Comparison of ENCODE assay signal across 21 mouse cellular contexts in the genomic region with DNA sequence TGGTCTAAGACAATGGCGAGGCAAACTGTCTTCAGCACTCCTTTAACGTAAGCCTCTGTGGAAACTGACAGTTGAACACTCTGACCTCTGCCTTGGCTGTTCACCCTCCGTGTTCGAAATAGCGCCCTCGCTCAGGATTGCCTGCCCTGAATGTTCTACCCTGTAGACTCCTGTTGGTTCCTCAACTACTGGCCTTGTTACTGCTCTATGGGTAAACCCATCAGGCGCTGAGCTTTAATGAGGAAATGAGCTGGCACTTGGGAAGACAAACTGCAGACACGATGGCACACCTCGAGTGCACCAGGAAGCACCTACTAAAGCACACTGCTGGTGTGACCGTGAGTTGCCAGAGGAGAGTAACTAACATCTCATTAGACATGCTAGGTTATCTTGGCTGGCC. TPM values are rescaled to one million over a fixed set of nuclear protein-coding genes. Genes with fewer than 3 reads are reported as not detected.
A peak's percentile ranks its signal among the peaks of the same experiment; 100 is the strongest.
DNase-seq lines count a peak whose midpoint lies in the region; ATAC-seq and TF ChIP-seq lines count a peak whose summit lies in the region.
"Had no signal": no experiment of that assay in that cellular context is flagged by ENCODE, and none has a peak within 500 bp of the region (broad histone marks: within the 10 kb centered on the region; RNA-seq: fewer than 3 reads in every experiment).

No protein-coding gene starts in this region.

- WGBS in thymus, adult 2 months = 48% methylated on average over 10 of the region's 10 CpGs
- WGBS in stomach, postnatal 0 days = 79% methylated on average over 10 of the region's 10 CpGs

- H3K4me1 ChIP-seq in thymus, adult 2 months (replicated peaks; ENCODE audit: control insufficient read depth, insufficient read depth, low read length) = peaks cover 58% of the 10 kb centered on the region
- no peaks in the 10 kb centered on the region for H3K4me1 ChIP-seq in stomach, postnatal 0 days (replicated peaks; ENCODE audit: control insufficient read depth, insufficient read depth)
- H3K4me1 ChIP-seq: embryonic facial prominence, embryonic 12.5 days had no signal

- peak; percentile 0 for DNase-seq in cerebellum, adult 11-12 months
- no peak for DNase-seq in cerebellum, adult 18-20 months
- peak; percentile 43 for DNase-seq in thymus, adult 2 months
- no peak for DNase-seq in thymus, postnatal 10 days (ENCODE audit: low spot score in 2 of 2)
- peak; percentile 33 for DNase-seq in thymus, postnatal 0 days (ENCODE audit: low spot score)
- DNase-seq in thymus, postnatal 4 days = peak; percentile 59
- DNase-seq in stomach, postnatal 0 days (ENCODE audit: low spot score) = no peak
- no peak for DNase-seq in frontal cortex, postnatal 36 days (ENCODE audit: low spot score in 2 of 2)
- DNase-seq: adrenal gland, adult 8-10 months; adrenal gland, postnatal 36 days; cerebellum, adult 9-10 months; cerebellum, postnatal 25 days; forebrain, postnatal 0 days; gastrocnemius, postnatal 10 days; heart, postnatal 10 days; heart, postnatal 4 days had no signal

- H3K4me2 ChIP-seq in stomach, postnatal 0 days (replicated peaks; ENCODE audit: low read depth) = no peak overlapping the region
- H3K4me2 ChIP-seq: embryonic facial prominence, embryonic 12.5 days; forebrain, embryonic 12.5 days; hindbrain, embryonic 14.5 days had no signal

- no peaks in the 10 kb centered on the region for H3K27me3 ChIP-seq in thymus, adult 2 months (ENCODE audit: control insufficient read depth, insufficient read depth, low read length)
- H3K27me3 ChIP-seq in stomach, postnatal 0 days (ENCODE audit: control insufficient read depth, insufficient read depth, low read length) = no peaks in the 10 kb centered on the region
- H3K27me3 ChIP-seq: embryonic facial prominence, embryonic 12.5 days; forebrain, embryonic 12.5 days had no signal

- no peak for TF ChIP-seq CTCF in thymus, adult 2 months (IDR thresholded peaks at IDR 0.05; ENCODE audit: borderline replicate concordance, control insufficient read depth, extremely low read depth, insufficient read depth, low read length, poor library complexity)
- no peak for TF ChIP-seq CTCF in stomach, postnatal 0 days (IDR thresholded peaks at IDR 0.05; ENCODE audit: low read depth)

- no peak for TF ChIP-seq POLR2A in thymus, adult 2 months (IDR thresholded peaks at IDR 0.05; ENCODE audit: control insufficient read depth, extremely low read depth, insufficient read depth, low read length, poor library complexity)

- H3K9ac ChIP-seq in stomach, postnatal 0 days (ENCODE audit: low read length) = no peak overlapping the region
- H3K9ac ChIP-seq: embryonic facial prominence, embryonic 12.5 days; forebrain, embryonic 12.5 days; forebrain, postnatal 0 days; hindbrain, embryonic 14.5 days had no signal

- no peaks in the 10 kb centered on the region; the same call in 1 of the 2 replicates for H3K36me3 ChIP-seq in thymus, adult 2 months (ENCODE audit: control insufficient read depth, insufficient read depth, low read length)
- no peaks in the 10 kb centered on the region for H3K36me3 ChIP-seq in stomach, postnatal 0 days (ENCODE audit: control insufficient read depth, insufficient read depth, low read length)
- H3K36me3 ChIP-seq: embryonic facial prominence, embryonic 12.5 days had no signal

- no peak for ATAC-seq in stomach, postnatal 0 days (ENCODE audit: low FRiP score, low TSS enrichment)
- ATAC-seq: forebrain, postnatal 0 days; intestine, embryonic 16.5 days had no signal

- no peak overlapping the region for H3K4me3 ChIP-seq in thymus, adult 2 months (ENCODE audit: control insufficient read depth, insufficient read depth, low read length)
- no peak overlapping the region for H3K4me3 ChIP-seq in stomach, postnatal 0 days (ENCODE audit: low read depth, low read length)
- H3K4me3 ChIP-seq: embryonic facial prominence, embryonic 12.5 days; forebrain, embryonic 12.5 days had no signal

- peak overlapping the region; percentile 100 for H3K27ac ChIP-seq in thymus, adult 2 months (ENCODE audit: control insufficient read depth, insufficient read depth, low read length)
- H3K27ac ChIP-seq in stomach, postnatal 0 days (replicated peaks) = no peak overlapping the region
- H3K27ac ChIP-seq: embryonic facial prominence, embryonic 12.5 days; forebrain, embryonic 12.5 days; hindbrain, embryonic 14.5 days had no signal

- TF ChIP-seq EP300 in stomach, postnatal 0 days (optimal IDR thresholded peaks at IDR 0.05) = no peak

- H3K9me3 ChIP-seq in stomach, postnatal 0 days (ENCODE audit: control insufficient read depth, low read length) = no peaks in the 10 kb centered on the region
- H3K9me3 ChIP-seq: embryonic facial prominence, embryonic 12.5 days; forebrain, embryonic 12.5 days had no signal

RNA-seq across cellular contexts. Expression of a gene that starts 49.6 kb away (rescaled TPM):
- polyA plus RNA-seq in thymus, adult 2 months (2012; rRNA removed) = 22.6 and 26.4 TPM in 2 replicates
- polyA plus RNA-seq in thymus, postnatal 0 days (2015; fragmentation: Nextera tagmentation; extraction: Ambion mirVana) = 8.1 and 10.0 TPM in 2 replicates
- polyA plus RNA-seq in stomach, postnatal 0 days (2015; fragmentation: Nextera tagmentation; extraction: Ambion mirVana) = 0.19 and 0.23 TPM in 2 replicates
- polyA plus RNA-seq: C2C12 had no signal

Comparison
In these comparisons a context has a peak if more than half of its experiments do, and no peak if none do; other contexts are left out.
1. DNase-seq: peak in cerebellum, adult 11-12 months (single experiment), thymus, adult 2 months (single experiment), thymus, postnatal 0 days (single experiment) and thymus, postnatal 4 days (single experiment); none in cerebellum, adult 18-20 months (0 of 2), thymus, postnatal 10 days (0 of 2), stomach, postnatal 0 days (single experiment) and frontal cortex, postnatal 36 days (0 of 2).